Mouse (Mus musculus): ENCODE measurements at regions not wholly inside any gene's neighbourhood (a gene's known extent, or its start where the extent isn't known, plus 50 kb on each side); places are given as distances from the start of the nearest gene placed in this dataset.

DNA sequence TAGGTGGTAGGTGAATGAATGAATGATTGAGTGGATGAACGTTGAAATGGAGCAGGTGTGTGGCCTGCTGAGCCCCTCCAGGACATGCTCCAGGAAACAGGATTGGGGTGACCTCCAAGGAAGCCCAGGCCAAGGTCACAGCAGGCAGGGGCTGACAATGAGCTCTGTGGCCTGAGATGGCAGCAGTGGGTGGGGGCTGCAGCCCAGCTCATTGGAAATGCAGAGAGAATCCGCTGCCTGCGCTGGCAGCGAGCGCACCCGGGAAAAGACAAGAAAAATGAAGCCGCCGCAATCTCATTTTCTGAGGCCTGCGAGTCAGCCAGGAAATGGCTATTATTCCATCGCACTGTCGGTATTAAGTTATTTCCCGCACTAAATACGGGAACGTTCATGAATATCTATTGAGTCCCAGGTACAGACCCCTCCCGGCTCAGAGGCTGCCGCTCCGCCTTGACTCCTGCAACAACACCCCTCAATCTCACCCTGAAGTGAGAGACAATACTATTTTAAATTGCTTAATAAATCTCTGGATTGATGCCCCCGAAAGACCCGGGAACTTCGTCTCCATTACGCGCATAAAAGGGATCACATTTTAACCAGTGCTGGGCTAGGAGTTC lies 153.7 kb downstream of the Cryba4 start:
- TF ChIP-seq RAD21 (IDR thresholded peaks at IDR 0.05; ENCODE audit: low read depth, low read length) (no peak), POLR2A (IDR thresholded peaks at IDR 0.05; ENCODE audit: low read depth, low read length) (no peak), POLR2AphosphoS2 (IDR thresholded peaks at IDR 0.05; ENCODE audit: low read depth, low read length) (no peak), CTCF (conservative IDR thresholded peaks at IDR 0.05 in 1 of 2, IDR thresholded peaks at IDR 0.05 in 1 of 2; ENCODE audit: low read depth in 2 of 2, low read length in 2 of 2) (no peak), MAX (IDR thresholded peaks at IDR 0.05; ENCODE audit: low read length) (no peak), JUN (IDR thresholded peaks at IDR 0.05; ENCODE audit: insufficient read depth, low read depth, low read length) (no peak), MYC (IDR thresholded peaks at IDR 0.05; ENCODE audit: low read depth, low read length) (no peak), EP300 (IDR thresholded peaks at IDR 0.05; ENCODE audit: low read length) (no peak), NRF1 (IDR thresholded peaks at IDR 0.05; ENCODE audit: low read depth, low read length) (no peak)

Data from CH12.LX (cell line).